Mouse (Mus musculus): ENCODE data around the gene Ttll11. TPM values are rescaled to one million over a fixed set of nuclear protein-coding genes. Genes with fewer than 3 reads are reported as not detected.

The Ttll11 gene
- polyA plus RNA-seq, 1 experiment from 2014 or later, result 1.8 TPM

- Histone ChIP-seq H3K27ac (peak overlapping the region; percentile 59; the same call in 1 of the 2 replicates), H3K4me2 (no peak overlapping the region), H3K9me3 (replicated peaks) (no peaks in the 10 kb centered on the region), H3K4me3 (no peak overlapping the region), H3K4me1 (peaks cover 37% of the 10 kb centered on the region), H3K36me3 (ENCODE audit: poor library complexity, severe bottlenecking) (peaks cover 19% of the 10 kb centered on the region), H3K27me3 (no peaks in the 10 kb centered on the region), H3K9ac (no peak overlapping the region)
- 96% methylated on average over 3 of the region's 3 CpGs for WGBS
- ATAC-seq, result no peak
Measured at GRCm38 (mm10) chr2:35703241-35703640, 276.5 kb downstream of the Ttll11 start.

- peak overlapping the region; percentile 59 for H3K27ac ChIP-seq
- H3K4me3 ChIP-seq, result no peak overlapping the region
- peaks cover 37% of the 10 kb centered on the region for H3K4me1 ChIP-seq
- no peaks in the 10 kb centered on the region for H3K9me3 ChIP-seq (replicated peaks)
- WGBS, result 24% methylated on average over 6 of the region's 6 CpGs
- no peak overlapping the region for H3K4me2 ChIP-seq
- H3K36me3 ChIP-seq (ENCODE audit: poor library complexity, severe bottlenecking), result peaks cover 13% of the 10 kb centered on the region; the same call in 1 of the 2 replicates
- H3K27me3 ChIP-seq, result no peaks in the 10 kb centered on the region
- H3K9ac ChIP-seq, result no peak overlapping the region
- peak; percentile 31; the same call in 1 of the 2 replicates for ATAC-seq
Measured at GRCm38 (mm10) chr2:35702608-35703007, 277.1 kb downstream of the Ttll11 start.

- no peak overlapping the region for H3K4me3 ChIP-seq
- H3K9me3 ChIP-seq (replicated peaks), result no peaks in the 10 kb centered on the region
- no peak overlapping the region for H3K9ac ChIP-seq
- ATAC-seq, result no peak
- peak overlapping the region; percentile 59; the same call in 1 of the 2 replicates for H3K27ac ChIP-seq
- H3K27me3 ChIP-seq, result no peaks in the 10 kb centered on the region
- H3K36me3 ChIP-seq (ENCODE audit: poor library complexity, severe bottlenecking), result peaks cover 8% of the 10 kb centered on the region; the same call in 1 of the 2 replicates
- H3K4me1 ChIP-seq, result peaks cover 40% of the 10 kb centered on the region
- no peak overlapping the region for H3K4me2 ChIP-seq
- WGBS, result 96% methylated on average over 7 of the region's 7 CpGs
Measured at GRCm38 (mm10) chr2:35702001-35702400, 277.7 kb downstream of the Ttll11 start.

Other genes with a start within 250 kb of the Ttll11 start
- gene Ndufa8, start 69.5 kb upstream of the Ttll11 start, polyA plus RNA-seq (2015; fragmentation: Nextera tagmentation; extraction: Ambion mirVana), result 222 and 237 TPM in 2 replicates
- 2.0 and 4.1 TPM in 2 replicates for gene Morn5, start 69.5 kb upstream of the Ttll11 start, polyA plus RNA-seq (2015; fragmentation: Nextera tagmentation; extraction: Ambion mirVana)
- 25.9 and 33.7 TPM in 2 replicates for gene Lhx6, start 125.5 kb upstream of the Ttll11 start, polyA plus RNA-seq (2015; fragmentation: Nextera tagmentation; extraction: Ambion mirVana)
- gene Mrrf, start 156.5 kb upstream of the Ttll11 start, polyA plus RNA-seq (2015; fragmentation: Nextera tagmentation; extraction: Ambion mirVana), result 25.7 and 27.2 TPM in 2 replicates
- gene Rbm18, start 156.9 kb upstream of the Ttll11 start, polyA plus RNA-seq (2015; fragmentation: Nextera tagmentation; extraction: Ambion mirVana), result 140 and 143 TPM in 2 replicates